Mouse (Mus musculus): ENCODE results near the gene Ifnk. TPM values are rescaled to one million over a fixed set of nuclear protein-coding genes. Genes with fewer than 3 reads are reported as not detected.

Gene Ifnk
- polyA plus RNA-seq, 1 experiment from 2014 or later, result not detected

GRCm38 (mm10) chr4:35187617-35188326, 35.9 kb downstream of the Ifnk start:
- no peak for ATAC-seq (replicated peaks; ENCODE audit: insufficient number of reproducible peaks, low FRiP score, low TSS enrichment)

GRCm38 (mm10) chr4:35189794-35190193, 37.9 kb downstream of the Ifnk start:
- no peak overlapping the region for H3K4me3 ChIP-seq (ENCODE audit: low read depth, low read length)
- WGBS (ENCODE audit: insufficient replicate concordance), result 64% methylated on average over 5 of the region's 5 CpGs
- no peak overlapping the region for H3K9ac ChIP-seq (ENCODE audit: low read depth, low read length)
- H3K4me2 ChIP-seq, result no peak overlapping the region
- peaks cover 13% of the 10 kb centered on the region for H3K4me1 ChIP-seq (ENCODE audit: control insufficient read depth, insufficient read depth, low read length)
- 0 out of 2 replicates have a peak, but pooled peaks have one; percentile 35 for ATAC-seq (replicated peaks; ENCODE audit: insufficient number of reproducible peaks, low FRiP score, low TSS enrichment)
- no peaks in the 10 kb centered on the region for H3K9me3 ChIP-seq (replicated peaks; ENCODE audit: control insufficient read depth, low read length)
- H3K36me3 ChIP-seq (ENCODE audit: control insufficient read depth, insufficient read depth, low read length), result no peaks in the 10 kb centered on the region
- H3K27ac ChIP-seq (ENCODE audit: low read depth, low read length), result peak overlapping the region; percentile 17; the same call in 1 of the 2 replicates
- H3K27me3 ChIP-seq (ENCODE audit: control insufficient read depth, insufficient read depth, low read length), result no peaks in the 10 kb centered on the region

More at GRCm38 (mm10) chr4:35187617-35188326, 35.9 kb downstream of the Ifnk start:
- H3K4me1 ChIP-seq (ENCODE audit: control insufficient read depth, insufficient read depth, low read length), result peaks cover 13% of the 10 kb centered on the region
- no peaks in the 10 kb centered on the region for H3K9me3 ChIP-seq (replicated peaks; ENCODE audit: control insufficient read depth, low read length)
- H3K27me3 ChIP-seq (ENCODE audit: control insufficient read depth, insufficient read depth, low read length), result no peaks in the 10 kb centered on the region
- H3K4me3 ChIP-seq (ENCODE audit: low read depth, low read length), result no peak overlapping the region
- WGBS (ENCODE audit: insufficient replicate concordance), result 65% methylated on average over 8 of the region's 8 CpGs
- no peak overlapping the region for H3K27ac ChIP-seq (ENCODE audit: low read depth, low read length)
- no peak overlapping the region for H3K9ac ChIP-seq (ENCODE audit: low read depth, low read length)
- H3K4me2 ChIP-seq, result no peak overlapping the region
- H3K36me3 ChIP-seq (ENCODE audit: control insufficient read depth, insufficient read depth, low read length), result no peaks in the 10 kb centered on the region

- WGBS (ENCODE audit: insufficient replicate concordance), result 45% methylated on average over 7 of the region's 7 CpGs
- Histone ChIP-seq H3K27me3 (ENCODE audit: control insufficient read depth, insufficient read depth, low read length) (no peaks in the 10 kb centered on the region), H3K4me3 (ENCODE audit: low read depth, low read length) (no peak overlapping the region), H3K4me2 (no peak overlapping the region), H3K27ac (ENCODE audit: low read depth, low read length) (no peak overlapping the region), H3K36me3 (ENCODE audit: control insufficient read depth, insufficient read depth, low read length) (no peaks in the 10 kb centered on the region), H3K4me1 (ENCODE audit: control insufficient read depth, insufficient read depth, low read length) (peaks cover 13% of the 10 kb centered on the region), H3K9me3 (replicated peaks; ENCODE audit: control insufficient read depth, low read length) (no peaks in the 10 kb centered on the region), H3K9ac (ENCODE audit: low read depth, low read length) (no peak overlapping the region)
- no peak for ATAC-seq (replicated peaks; ENCODE audit: insufficient number of reproducible peaks, low FRiP score, low TSS enrichment)
Measured at GRCm38 (mm10) chr4:35192725-35193124, 40.9 kb downstream of the Ifnk start.

GRCm38 (mm10) chr4:35201700-35202099, 49.8 kb downstream of the Ifnk start:
- ATAC-seq (replicated peaks; ENCODE audit: insufficient number of reproducible peaks, low FRiP score, low TSS enrichment), result no peak
- Histone ChIP-seq H3K27me3 (ENCODE audit: control insufficient read depth, insufficient read depth, low read length) (no peaks in the 10 kb centered on the region), H3K9me3 (replicated peaks; ENCODE audit: control insufficient read depth, low read length) (no peaks in the 10 kb centered on the region), H3K4me3 (ENCODE audit: low read depth, low read length) (no peak overlapping the region), H3K4me2 (no peak overlapping the region), H3K36me3 (ENCODE audit: control insufficient read depth, insufficient read depth, low read length) (0 out of 2 replicates have a peak, but pooled peaks cover 3% of the 10 kb centered on the region), H3K4me1 (ENCODE audit: control insufficient read depth, insufficient read depth, low read length) (no peaks in the 10 kb centered on the region), H3K9ac (ENCODE audit: low read depth, low read length) (no peak overlapping the region), H3K27ac (ENCODE audit: low read depth, low read length) (no peak overlapping the region)
- 70% methylated on average over 5 of the region's 5 CpGs for WGBS (ENCODE audit: insufficient replicate concordance)

Other genes with a start within 250 kb of the Ifnk start
- gene Mob3b, start 5.4 kb downstream of the Ifnk start, polyA plus RNA-seq (2014; fragmentation: Nextera tagmentation; extraction: Ambion mirVana), result 2.7 and 3.4 TPM in 2 replicates
- gene C9orf72, start 74.1 kb downstream of the Ifnk start, polyA plus RNA-seq (2014; fragmentation: Nextera tagmentation; extraction: Ambion mirVana), result 20.7 and 26.5 TPM in 2 replicates